Mouse (Mus musculus): ENCODE measurements around the gene Fnbp1.
"Not testable (repeated sequence)": the region's sequence is repeated elsewhere in the genome, so short reads cannot be mapped to it uniquely, and the experiment has no call there.

DNA sequence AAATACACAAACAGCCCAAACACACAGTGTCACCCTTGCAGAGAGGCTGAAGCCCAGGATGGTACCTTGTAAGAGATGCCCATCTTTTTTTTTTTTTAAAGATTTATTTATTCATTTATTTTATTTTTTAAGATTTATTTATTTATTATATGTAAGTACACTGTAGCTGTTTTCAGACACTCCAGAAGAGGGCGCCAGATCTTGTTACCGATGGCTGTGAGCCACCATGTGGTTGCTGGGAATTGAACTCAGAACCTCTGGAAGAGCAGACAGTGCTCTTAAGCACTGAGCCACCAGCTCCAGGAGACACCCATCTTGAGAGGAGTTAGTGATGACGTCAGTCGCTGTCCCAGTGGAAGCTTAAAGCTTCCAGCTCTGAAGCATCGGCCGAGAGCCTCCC, 36.8 kb upstream of the Fnbp1 start:
- TF ChIP-seq CTCF (conservative IDR thresholded peaks at IDR 0.05; ENCODE audit: low read length), result peak; percentile 21
- TF ChIP-seq NANOG (IDR thresholded peaks at IDR 0.05; ENCODE audit: borderline replicate concordance, low read length), result not testable (repeated sequence)

Data from E14TG2a.4 (cell line).